Comparison of ENCODE assay signal across 43 mouse cellular contexts in the genomic region with DNA sequence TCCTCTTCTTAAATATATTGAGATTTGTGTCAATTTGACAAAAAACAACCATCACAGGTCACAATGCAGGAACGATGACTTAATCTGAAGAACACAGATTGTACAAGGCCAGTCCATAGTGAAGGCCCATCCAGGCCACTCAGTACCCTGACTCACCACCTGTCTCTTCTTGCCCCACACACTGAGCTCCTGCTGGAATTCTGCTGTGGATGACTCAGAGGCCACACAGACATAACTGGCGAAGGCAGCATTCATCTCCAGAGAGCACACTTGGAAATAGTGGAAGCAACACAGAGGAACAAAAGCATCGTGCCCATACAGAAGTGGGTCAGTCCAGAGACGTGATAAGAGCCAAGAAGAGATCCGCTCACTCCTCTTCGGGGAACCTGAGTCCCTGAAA. TPM values are rescaled to one million over a fixed set of nuclear protein-coding genes. Genes with fewer than 3 reads are reported as not detected.
A peak's percentile ranks its signal among the peaks of the same experiment; 100 is the strongest.
DNase-seq lines count a peak whose midpoint lies in the region; ATAC-seq and TF ChIP-seq lines count a peak whose summit lies in the region.
"Had no signal": no experiment of that assay in that cellular context is flagged by ENCODE, and none has a peak within 500 bp of the region (broad histone marks: within the 10 kb centered on the region; RNA-seq: fewer than 3 reads in every experiment).

No protein-coding gene starts in this region.

- no peak for TF ChIP-seq CTCF in C2C12 (IDR thresholded peaks at IDR 0.05; ENCODE audit: control insufficient read depth, insufficient read depth, insufficient read length)

- no peaks in the 10 kb centered on the region for H3K79me2 ChIP-seq in C2C12 (ENCODE audit: control insufficient read depth, insufficient read depth)

- no peak overlapping the region for H3K4me3 ChIP-seq in C2C12 (ENCODE audit: insufficient read depth, poor library complexity, severe bottlenecking)
- H3K4me3 ChIP-seq: erythroblast, embryonic 14.5 days; heart, embryonic 12.5 days; kidney, embryonic 15.5 days; left cerebral cortex, adult 2 months; liver, embryonic 12.5 days; megakaryocyte, embryonic 14.5 days; midbrain, embryonic 13.5 days had no signal

- DNase-seq in adrenal gland, adult (ENCODE audit: inconsistent age in 2 of 2, low spot score in 1 of 2) = peak; percentile 80 to 82
- no peak for DNase-seq in adrenal gland, postnatal 4 days (ENCODE audit: low spot score in 2 of 2)
- peak; percentile 61 for DNase-seq in adrenal gland, adult 8-10 months
- DNase-seq in brain, adult 2 months (ENCODE audit: low read depth, low spot score) = peak; percentile 43
- no peak for DNase-seq in layer of hippocampus, adult 9-11 months
- DNase-seq in left cerebral cortex, postnatal 10 days (ENCODE audit: extremely low spot score in 1 of 2, low spot score in 2 of 2) = no peak
- DNase-seq: cerebellum, adult 2 months; cerebellum, postnatal 14 days; forebrain, postnatal 0 days; gastrocnemius, postnatal 25 days; heart, adult 18-20 months; kidney, adult 11 months; kidney, postnatal 25 days; left cerebral cortex, postnatal 4 days; liver, postnatal 0 days; lung, postnatal 4 days; right cerebral cortex, postnatal 4 days; thymus, adult 18-20 months; thymus, postnatal 36 days had no signal

- H3K79me3 ChIP-seq in C2C12 (ENCODE audit: low read depth) = no peaks in the 10 kb centered on the region

- intact Hi-C loops in left cerebral cortex, postnatal 10 days (cut with DNase I) = no loop called here

- no peaks in the 10 kb centered on the region for H3K36me3 ChIP-seq in C2C12 (ENCODE audit: control insufficient read depth, insufficient read depth)
- H3K36me3 ChIP-seq: heart, embryonic 12.5 days; kidney, embryonic 15.5 days; liver, embryonic 12.5 days; midbrain, embryonic 13.5 days had no signal

- H3ac ChIP-seq in C2C12 (ENCODE audit: control insufficient read depth, insufficient read length, low read depth) = no peak overlapping the region

- ATAC-seq in cerebellum, adult (ENCODE audit: insufficient number of reproducible peaks, low FRiP score, low TSS enrichment) = no peak
- ATAC-seq: CD4-positive, CD25-positive, alpha-beta regulatory T cell, adult 4 months; forebrain, postnatal 0 days; inflammation-experienced regulatory T-cells, adult 6 months; liver, embryonic 12.5 days; liver, postnatal 0 days; midbrain, embryonic 13.5 days had no signal

- no peaks in the 10 kb centered on the region for H3K27me3 ChIP-seq in C2C12 (ENCODE audit: control insufficient read depth, insufficient read depth, insufficient read length)
- H3K27me3 ChIP-seq: heart, embryonic 12.5 days; kidney, embryonic 15.5 days; liver, embryonic 12.5 days; midbrain, embryonic 13.5 days had no signal

TF ChIP-seq in C2C12, 6 proteins besides CTCF, POLR2A, EP300 and RAD21:
- TF ChIP-seq USF1 (IDR thresholded peaks at IDR 0.05; ENCODE audit: low read depth) (no peak), FOSL1 (IDR thresholded peaks at IDR 0.05; ENCODE audit: insufficient read depth, low read length, poor library complexity, severe bottlenecking) (no peak), MYOD1 (IDR thresholded peaks at IDR 0.05; ENCODE audit: control insufficient read depth, insufficient read length, low read depth) (peak; percentile 59)
TF ChIP-seq in C2C12: peak in this region for 1.

RNA-seq across cellular contexts. Expression of gene Cnga1, which starts 14.0 kb away (rescaled TPM):
- total RNA-seq in adrenal gland, postnatal 4 days (2021) = not detected
- polyA plus RNA-seq in C2C12 (2012; fragmentation: generic; extraction: Trizol) = not detected
- total RNA-seq in adrenal gland, adult 8-10 months (2022) = under 1 TPM in 1 of 4 experiments, not detected in 3; 0.15 TPM
- total RNA-seq in left cerebral cortex, postnatal 10 days (2021) = not detected
- total RNA-seq: forebrain, postnatal 0 days; gastrocnemius, postnatal 25 days; layer of hippocampus, adult 18-20 months; layer of hippocampus, postnatal 14 days; left cerebral cortex, adult 2 months; left cerebral cortex, postnatal 4 days had no signal
- polyA plus RNA-seq: brain, embryonic 14.5 days; cerebellum, adult 2 months; cortical plate, adult 2 months; embryonic facial prominence, embryonic 14.5 days; erythroblast, embryonic 14.5 days; forebrain, embryonic 11.5 days; forebrain, postnatal 0 days; heart, embryonic 12.5 days; heart, postnatal 0 days; hindbrain, embryonic 14.5 days; kidney, embryonic 15.5 days; liver, embryonic 12.5 days; liver, postnatal 0 days; lung, embryonic 16.5 days; midbrain, embryonic 13.5 days; neural tube, embryonic 14.5 days; stomach, postnatal 0 days had no signal

RNA-seq across cellular contexts. Expression of gene Nipal1, which starts 17.6 kb away (rescaled TPM):
- 1 to 10 TPM; 3.9 to 6.7 TPM for total RNA-seq in adrenal gland, postnatal 4 days (2021)
- 0.50 TPM for polyA plus RNA-seq in C2C12 (2012; fragmentation: generic; extraction: Trizol)
- 1 to 10 TPM in 1 of 4 experiments, under 1 TPM in 3; 0.24 to 3.5 (median 0.60) TPM for total RNA-seq in adrenal gland, adult 8-10 months (2022)
- total RNA-seq in left cerebral cortex, postnatal 10 days (2021) = not detected
- total RNA-seq: gastrocnemius, postnatal 25 days; heart, adult 18-20 months; layer of hippocampus, adult 18-20 months; layer of hippocampus, postnatal 14 days; left cerebral cortex, adult 2 months had no signal
- polyA plus RNA-seq: cerebellum, adult 2 months; cortical plate, adult 2 months; heart, embryonic 12.5 days; heart, postnatal 0 days had no signal

RNA-seq across cellular contexts. Expression of gene Gm5868, which starts 42.7 kb away (rescaled TPM):
- 1 to 10 TPM; 3.3 to 4.5 TPM for total RNA-seq in adrenal gland, postnatal 4 days (2021)
- polyA plus RNA-seq in C2C12 (2012; fragmentation: generic; extraction: Trizol) = not detected
- 1 to 10 TPM in 3 of 4 experiments, under 1 TPM in 1; 0.64 to 2.3 (median 1.5) TPM for total RNA-seq in adrenal gland, adult 8-10 months (2022)
- 1 to 10 TPM; 1.7 to 1.9 TPM for total RNA-seq in left cerebral cortex, postnatal 10 days (2021)
- total RNA-seq: gastrocnemius, postnatal 25 days; heart, adult 18-20 months; hematopoietic stem cell, adult 5-6 weeks had no signal
- polyA plus RNA-seq: CD4-positive, CD25-positive, alpha-beta regulatory T cell, adult 4 months; cortical plate, adult 2 months; erythroblast, embryonic 14.5 days; heart, embryonic 12.5 days; heart, postnatal 0 days; inflammation-experienced regulatory T-cells, adult 6 months; liver, embryonic 12.5 days; liver, postnatal 0 days; lung, embryonic 16.5 days; spleen, adult 2 months had no signal

RNA-seq across cellular contexts. Expression of gene Zar1, which starts 49.0 kb away (rescaled TPM):
- total RNA-seq in adrenal gland, postnatal 4 days (2021) = under 1 TPM in 1 of 2 experiments, not detected in 1; 0.36 TPM
- polyA plus RNA-seq in C2C12 (2012; fragmentation: generic; extraction: Trizol) = not detected
- not detected for total RNA-seq in adrenal gland, adult 8-10 months (2022)
- total RNA-seq in left cerebral cortex, postnatal 10 days (2021) = 1 to 10 TPM; 1.2 to 1.6 TPM
- total RNA-seq: gastrocnemius, postnatal 25 days; heart, adult 18-20 months; hematopoietic stem cell, adult 5-6 weeks; layer of hippocampus, adult 18-20 months had no signal
- polyA plus RNA-seq: CD4-positive, CD25-positive, alpha-beta regulatory T cell, adult 4 months; erythroblast, embryonic 14.5 days; heart, postnatal 0 days; inflammation-experienced regulatory T-cells, adult 6 months; liver, embryonic 12.5 days; liver, postnatal 0 days; lung, embryonic 16.5 days; spleen, adult 2 months had no signal

Comparison
In these comparisons a context has a peak if more than half of its experiments do, and no peak if none do; other contexts are left out.
1. DNase-seq: peak in adrenal gland, adult (2 of 2), adrenal gland, adult 8-10 months (single experiment) and brain, adult 2 months (single experiment); none in adrenal gland, postnatal 4 days (0 of 2), layer of hippocampus, adult 9-11 months (single experiment) and left cerebral cortex, postnatal 10 days (0 of 2).